Mouse (Mus musculus) liver, embryonic 14.5 days (tissue): ENCODE measurements at regions not wholly inside any gene's neighbourhood (a gene's known extent, or its start where the extent isn't known, plus 50 kb on each side); places are given as distances from the start of the nearest gene placed in this dataset.

Experiments
- CTCF ChIP-seq: IDR thresholded peaks from 2 replicates; pipeline ENCODE4 v1.5.1; 2016; ENCODE audit warnings: antibody characterized with exemption, low read depth, control low read depth
- EP300 ChIP-seq: IDR thresholded peaks from 2 replicates; pipeline ENCODE4 v1.6.1; 2016; ENCODE audit warnings: antibody characterized with exemption, low read depth

DNA sequence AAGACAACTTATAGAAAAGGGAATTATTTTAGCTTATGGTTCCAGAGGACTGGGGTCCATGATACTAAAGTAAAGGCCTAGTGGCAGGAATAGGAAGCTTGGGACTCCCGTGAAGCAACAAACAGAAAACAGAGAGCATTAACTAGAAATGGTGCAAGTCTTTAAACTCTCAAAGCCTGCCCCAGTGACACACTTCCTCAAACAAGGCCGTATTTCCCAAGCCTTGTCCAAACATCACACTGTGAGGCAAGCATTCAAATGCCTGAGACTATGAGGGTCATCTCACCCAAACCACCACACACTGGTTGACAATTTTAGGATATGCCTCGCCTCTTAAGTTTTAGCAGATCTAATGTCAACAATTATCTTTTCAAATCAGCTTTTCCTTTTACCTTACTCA lies 205.2 kb upstream of the Sp8 start:
- TF ChIP-seq CTCF, result no peak
- no peak for TF ChIP-seq EP300
